Mouse (Mus musculus) left cerebral cortex, postnatal 14 days (tissue): Measurements from ENCODE around the gene Slc25a43. TPM values are rescaled to one million over a fixed set of nuclear protein-coding genes. Genes with fewer than 3 reads are reported as not detected.

Experiments used
- DNase-seq, 2 experiments: peaks; one replicate each; pipeline ENCODE4 v3.0.0; 2021 to 2022; ENCODE audit warnings: low spot score in 2 of 2, mixed read lengths in 1 of 2
- intact Hi-C: fragments of 180-260 bp; cut with DNase I; formaldehyde crosslinking; loops from one replicate; pipeline ENCODE4 v1.15.1; 2025
- total RNA-seq, 2 experiments: library from RNA; stranded (reverse); gene quantifications; 2 replicates each; pipeline ENCODE4 v1.2.3; 2021

Gene Slc25a43
- total RNA-seq, 2 experiments from 2014 or later: 0.30 TPM; not detected in 1

DNA sequence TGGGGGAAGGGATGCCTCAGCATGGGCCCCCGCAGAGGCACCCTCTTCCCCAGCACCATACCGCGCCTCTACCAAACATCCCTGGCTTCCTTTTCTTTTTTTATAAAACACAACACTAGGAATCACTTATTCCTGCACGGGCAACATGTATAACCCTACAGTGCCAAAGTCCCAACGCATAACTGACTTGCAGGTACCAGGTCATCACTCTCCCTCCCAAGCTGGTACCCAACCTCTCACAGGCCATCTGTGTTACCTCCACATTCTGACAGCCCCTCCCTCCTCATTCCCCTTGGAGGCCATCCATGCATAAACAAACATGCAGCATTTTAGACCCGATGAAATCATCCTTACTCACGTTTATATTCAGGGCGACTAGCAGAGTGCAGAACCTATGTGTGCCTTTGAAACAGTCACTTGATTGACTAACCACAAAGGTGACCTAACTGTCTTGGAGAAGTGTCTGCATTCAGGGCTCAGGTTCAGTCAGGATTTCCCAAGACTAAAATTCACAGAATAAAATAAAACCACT, 73.0 kb downstream of the Slc25a43 start:
- intact Hi-C loops: no loop called here
- no peak for DNase-seq

- intact Hi-C loops: no loop called here
- DNase-seq: no peak
These were observed 73.5 kb downstream of the Slc25a43 start for GRCm38 (mm10) chrX:36816953-36817441.

- no peak for DNase-seq
- intact Hi-C loops: no loop called here
These were observed 76.1 kb downstream of the Slc25a43 start for GRCm38 (mm10) chrX:36819575-36819974.

DNA sequence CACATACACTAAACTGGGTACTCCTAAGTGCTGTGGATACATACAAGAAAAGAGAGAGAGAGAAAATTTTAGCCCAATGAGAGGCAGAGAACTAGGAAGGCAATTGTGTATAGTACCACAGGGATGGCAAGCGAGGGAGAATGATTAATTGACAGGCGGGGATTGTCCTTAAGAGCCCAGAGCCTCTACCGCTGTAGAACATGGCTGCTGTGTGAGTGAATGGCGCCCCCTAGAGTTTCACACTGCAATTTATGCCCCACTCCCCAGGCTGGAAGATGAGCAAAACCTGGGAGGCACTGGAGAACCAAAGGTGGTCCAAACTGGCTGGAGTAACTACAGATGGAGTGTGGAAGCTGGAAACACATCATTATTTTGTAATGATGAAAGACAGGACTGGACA, 76.7 kb downstream of the Slc25a43 start:
- intact Hi-C loops: no loop called here
- DNase-seq: peak in 1 of 2 experiments; percentile 15

GRCm38 (mm10) chrX:36823932-36824711, 80.7 kb downstream of the Slc25a43 start:
- DNase-seq: no peak
- intact Hi-C loops: no loop called here

GRCm38 (mm10) chrX:36825032-36825431, 81.6 kb downstream of the Slc25a43 start:
- intact Hi-C loops: no loop called here
- no peak for DNase-seq

Other genes starting within 250 kb of the Slc25a43 start
- gene Pgrmc1, start 145.5 kb upstream of the Slc25a43 start, total RNA-seq: 100 to 1,000 TPM; 295 to 333 TPM
- 10 to 100 TPM in 1 of 2 experiments, 1 to 10 TPM in 1; 8.9 to 10.9 TPM for gene Akap17b, start 98.3 kb upstream of the Slc25a43 start, total RNA-seq
- gene Slc25a5, start 52.0 kb downstream of the Slc25a43 start, total RNA-seq: 100 to 1,000 TPM; 363 to 370 TPM
- gene Ube2a, start 130.2 kb downstream of the Slc25a43 start, total RNA-seq: 10 to 100 TPM; 59.6 to 61.9 TPM
- gene C330007P06Rik, start 130.5 kb downstream of the Slc25a43 start, total RNA-seq: 10 to 100 TPM; 32.6 to 34.4 TPM
- gene Nkrf, start 159.2 kb downstream of the Slc25a43 start, total RNA-seq: 10 to 100 TPM; 32.3 to 32.9 TPM
- gene Sept6, start 248.1 kb downstream of the Slc25a43 start, total RNA-seq: 10 to 100 TPM; 72.5 to 75.0 TPM